In the genomic region with DNA sequence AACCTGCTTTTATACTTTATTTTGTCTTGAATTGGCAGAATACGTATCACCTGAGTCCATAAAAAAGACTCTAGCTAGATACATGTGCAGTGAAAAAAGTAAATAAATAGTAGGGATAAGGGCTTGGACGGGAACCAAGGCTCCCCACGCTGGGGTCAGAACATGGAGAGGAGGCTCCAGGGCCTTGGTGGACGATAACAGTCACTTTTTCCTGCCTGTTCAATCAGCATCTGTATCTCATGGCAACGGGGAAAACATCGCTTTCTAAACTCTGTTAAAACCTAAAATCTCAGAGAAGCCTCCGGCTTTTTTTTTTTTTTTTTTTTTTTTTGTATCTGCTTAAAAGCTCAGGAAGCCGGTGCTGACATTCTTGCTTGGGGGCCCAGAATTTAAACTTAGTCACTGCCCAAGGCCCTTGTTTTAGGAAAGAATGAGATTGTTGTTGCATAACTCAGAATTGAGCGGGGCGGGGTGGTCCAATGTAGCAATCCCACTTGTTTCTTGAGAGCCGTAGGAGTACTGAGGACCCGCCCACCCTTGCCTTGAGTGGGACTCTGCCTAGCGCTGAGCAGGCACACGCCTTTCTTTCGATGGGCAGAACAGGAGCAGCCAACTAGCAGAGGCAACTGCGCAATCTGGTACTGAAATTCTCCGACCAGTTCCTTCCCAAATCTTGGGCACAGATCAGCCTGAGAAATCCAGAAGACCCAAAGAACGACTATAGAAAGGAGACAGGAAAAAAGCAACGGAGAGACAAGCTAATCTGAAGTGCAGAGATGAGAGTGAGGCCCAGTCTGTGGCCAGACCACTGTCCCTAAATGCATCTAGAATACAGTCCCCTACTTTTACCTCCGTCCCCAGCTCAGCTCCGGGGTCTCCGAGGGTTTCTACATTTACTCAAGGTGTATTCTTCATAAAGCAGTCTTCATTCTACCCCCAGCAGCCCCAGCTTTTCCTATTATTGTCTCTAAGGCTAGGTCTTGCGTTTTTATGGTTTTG, we compare ENCODE assay signal across 8 mouse cellular contexts. TPM values are rescaled to one million over a fixed set of nuclear protein-coding genes. Genes with fewer than 3 reads are reported as not detected.
A peak's percentile ranks its signal among the peaks of the same experiment; 100 is the strongest.
DNase-seq lines count a peak whose midpoint lies in the region; ATAC-seq and TF ChIP-seq lines count a peak whose summit lies in the region.

No protein-coding gene starts in this region.

- no peak for ATAC-seq in hindbrain, embryonic 12.5 days (ENCODE audit: low FRiP score)

- H3K4me2 ChIP-seq in hindbrain, embryonic 12.5 days (replicated peaks), result no peak overlapping the region

- H3K4me3 ChIP-seq in gastrocnemius, adult 2 months, result peak overlapping the region; percentile 68
- H3K4me3 ChIP-seq in hindbrain, embryonic 12.5 days, result no peak overlapping the region

- H3K27me3 ChIP-seq in hindbrain, embryonic 12.5 days, result peaks cover 42% of the 10 kb centered on the region

- TF ChIP-seq CTCF in gastrocnemius, adult 2 months (IDR thresholded peaks at IDR 0.05), result no peak

- 57% methylated on average over 23 of the region's 23 CpGs for WGBS in hindbrain, embryonic 12.5 days

- H3K9me3 ChIP-seq in hindbrain, embryonic 12.5 days (replicated peaks), result no peaks in the 10 kb centered on the region

- no peaks in the 10 kb centered on the region for H3K36me3 ChIP-seq in hindbrain, embryonic 12.5 days

- intact Hi-C loops in gastrocnemius, adult 2 months (cut with DNase I), result no loop called here

- peak overlapping the region; percentile 87 for H3K27ac ChIP-seq in gastrocnemius, adult 2 months
- no peak overlapping the region for H3K27ac ChIP-seq in hindbrain, embryonic 12.5 days

- DNase-seq in kidney, postnatal 4 days, result peak; percentile 37 to 60
- DNase-seq in kidney, adult 11 months, result no peak
- DNase-seq in Muller cell, postnatal 12 days (ENCODE audit: inconsistent ontology term), result peak; percentile 58
- peak; percentile 80 for DNase-seq in gastrocnemius, adult 2 months
- DNase-seq in lung, postnatal 14 days, result peak; percentile 81
- no peak for DNase-seq in cerebellum, adult 11 months
- no peak for DNase-seq in layer of hippocampus, adult 9-11 months

- peaks cover 7% of the 10 kb centered on the region for H3K4me1 ChIP-seq in hindbrain, embryonic 12.5 days

- H3K9ac ChIP-seq in hindbrain, embryonic 12.5 days, result no peak overlapping the region

RNA-seq across cellular contexts. Expression of a gene that starts 0.9 kb away (rescaled TPM):
- 10 to 100 TPM; 34.3 to 87.7 TPM for total RNA-seq in gastrocnemius, adult 2 months (2021)
- 0.42 TPM in 1 of 2 replicates, not detected in the other for polyA plus RNA-seq in hindbrain, embryonic 12.5 days (2016; fragmentation: Nextera tagmentation; extraction: Ambion mirVana)

RNA-seq across cellular contexts. Expression of a gene that starts 7.1 kb away (rescaled TPM):
- under 1 TPM in 1 of 2 experiments, not detected in 1; 0.14 TPM for total RNA-seq in gastrocnemius, adult 2 months (2021)
- polyA plus RNA-seq in hindbrain, embryonic 12.5 days (2016; fragmentation: Nextera tagmentation; extraction: Ambion mirVana), result 0.09 TPM in 1 of 2 replicates, not detected in the other

RNA-seq across cellular contexts. Expression of a gene that starts 7.2 kb away (rescaled TPM):
- 1 to 10 TPM; 4.4 to 5.8 TPM for total RNA-seq in gastrocnemius, adult 2 months (2021)
- polyA plus RNA-seq in hindbrain, embryonic 12.5 days (2016; fragmentation: Nextera tagmentation; extraction: Ambion mirVana), result 28.1 and 29.2 TPM in 2 replicates

RNA-seq across cellular contexts. Expression of a gene that starts 43.0 kb away (rescaled TPM):
- total RNA-seq in gastrocnemius, adult 2 months (2021), result 10 to 100 TPM; 39.1 to 44.1 TPM
- 21.8 and 22.7 TPM in 2 replicates for polyA plus RNA-seq in hindbrain, embryonic 12.5 days (2016; fragmentation: Nextera tagmentation; extraction: Ambion mirVana)

RNA-seq across cellular contexts. Expression of a gene that starts 59.8 kb away (rescaled TPM):
- total RNA-seq in gastrocnemius, adult 2 months (2021), result 10 to 100 TPM; 26.8 to 29.6 TPM
- polyA plus RNA-seq in hindbrain, embryonic 12.5 days (2016; fragmentation: Nextera tagmentation; extraction: Ambion mirVana), result 111 and 113 TPM in 2 replicates

Comparison
In these comparisons a context has a peak if more than half of its experiments do, and no peak if none do; other contexts are left out.
1. DNase-seq: peak in kidney, postnatal 4 days (2 of 2), Muller cell, postnatal 12 days (single experiment), gastrocnemius, adult 2 months (single experiment) and lung, postnatal 14 days (single experiment); none in kidney, adult 11 months (single experiment), cerebellum, adult 11 months (single experiment) and layer of hippocampus, adult 9-11 months (single experiment).